Mouse (Mus musculus): ENCODE measurements at regions not wholly inside any gene's neighbourhood (a gene's known extent, or its start where the extent isn't known, plus 50 kb on each side); places are given as distances from the start of the nearest gene placed in this dataset.

DNA sequence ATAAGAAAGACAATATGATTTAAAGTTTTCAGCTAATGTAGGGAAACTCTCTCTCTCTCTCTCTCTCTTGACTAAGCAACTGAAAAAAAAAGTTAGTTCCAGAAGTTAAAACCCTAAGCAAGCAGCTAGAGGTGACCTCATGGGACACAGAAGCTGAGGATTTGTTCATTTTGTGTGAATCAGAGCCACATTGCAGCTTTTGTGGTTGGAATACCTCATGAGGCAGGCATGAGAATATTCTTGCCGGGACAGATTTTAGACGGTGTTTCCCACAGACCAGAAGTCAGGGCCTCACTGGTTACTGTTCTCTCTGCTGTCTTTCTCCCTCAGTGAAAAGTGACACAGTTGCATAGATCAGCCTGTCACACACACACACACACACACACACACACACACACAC lies 107.3 kb downstream of the Dact1 start:
- Histone ChIP-seq H3K27me3 (ENCODE audit: insufficient read depth, low read length) (no peaks in the 10 kb centered on the region), H3K4me3 (replicated peaks; ENCODE audit: low read length) (no peak overlapping the region)
- TF ChIP-seq NANOG (IDR thresholded peaks at IDR 0.05; ENCODE audit: borderline replicate concordance, low read length) (no peak), POU5F1 (IDR thresholded peaks at IDR 0.05; ENCODE audit: borderline replicate concordance, low read length) (no peak), CTCF (conservative IDR thresholded peaks at IDR 0.05; ENCODE audit: low read length) (no peak)

DNA sequence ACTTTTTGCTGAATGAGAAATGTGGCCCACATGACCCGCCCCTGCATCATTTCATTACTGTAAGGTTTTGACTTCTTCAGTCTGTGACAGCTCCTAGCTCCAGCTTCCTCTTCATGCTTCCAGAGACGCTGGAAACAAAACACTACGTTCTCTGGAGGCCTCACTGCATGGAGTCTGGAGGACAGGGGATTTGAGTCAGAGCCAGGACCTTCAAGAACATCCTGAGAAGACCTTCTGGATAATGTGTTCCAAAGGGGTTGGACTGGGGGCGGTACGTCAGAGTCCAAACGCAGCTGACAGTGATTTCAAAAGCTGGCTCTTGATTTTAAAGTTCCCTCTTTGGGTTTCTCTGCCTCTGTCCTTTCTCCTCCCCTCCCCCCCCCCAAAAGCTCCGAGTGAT lies 108.5 kb downstream of the Dact1 start:
- H3K9me3 ChIP-seq (ENCODE audit: low read length) = no peaks in the 10 kb centered on the region
- no peak overlapping the region for H3K4me3 ChIP-seq (replicated peaks; ENCODE audit: low read length)
- H3K4me1 ChIP-seq (replicated peaks; ENCODE audit: low read depth, low read length) = no peaks in the 10 kb centered on the region
- no peaks in the 10 kb centered on the region for H3K27me3 ChIP-seq (ENCODE audit: insufficient read depth, low read length)
- TF ChIP-seq CTCF (conservative IDR thresholded peaks at IDR 0.05; ENCODE audit: low read length) (no peak), NANOG (IDR thresholded peaks at IDR 0.05; ENCODE audit: borderline replicate concordance, low read length) (no peak), POU5F1 (IDR thresholded peaks at IDR 0.05; ENCODE audit: borderline replicate concordance, low read length) (no peak)
- H3K36me3 ChIP-seq (ENCODE audit: insufficient read depth, low read length) = no peaks in the 10 kb centered on the region

More for the DNA sequence above, 107.3 kb downstream of the Dact1 start:
- no peaks in the 10 kb centered on the region for H3K36me3 ChIP-seq (ENCODE audit: insufficient read depth, low read length)
- H3K4me1 ChIP-seq (replicated peaks; ENCODE audit: low read depth, low read length) = no peaks in the 10 kb centered on the region
- H3K9me3 ChIP-seq (ENCODE audit: low read length) = no peaks in the 10 kb centered on the region

DNA sequence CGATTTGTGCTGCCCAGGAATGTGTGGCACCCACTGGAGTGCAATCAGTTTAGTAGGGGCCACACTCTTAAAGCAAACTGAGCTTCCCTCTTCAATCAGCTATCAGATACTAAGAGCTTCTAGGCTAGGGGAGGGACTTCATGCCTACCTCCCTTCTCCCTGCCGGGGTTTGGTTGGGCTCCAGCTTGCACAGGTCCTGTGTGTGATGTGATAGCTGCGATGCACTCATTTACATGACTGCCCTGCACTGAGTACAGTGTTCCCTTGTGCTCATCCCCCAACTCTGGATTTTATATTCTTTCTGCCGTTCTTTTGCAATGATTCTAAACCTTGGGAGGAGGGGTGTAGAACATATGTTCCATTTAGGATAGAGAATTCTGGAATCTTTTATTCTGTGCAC lies 109.5 kb downstream of the Dact1 start:
- Histone ChIP-seq H3K27me3 (ENCODE audit: insufficient read depth, low read length) (no peaks in the 10 kb centered on the region), H3K36me3 (ENCODE audit: insufficient read depth, low read length) (no peaks in the 10 kb centered on the region), H3K4me1 (replicated peaks; ENCODE audit: low read depth, low read length) (no peaks in the 10 kb centered on the region), H3K4me3 (replicated peaks; ENCODE audit: low read length) (no peak overlapping the region), H3K9me3 (ENCODE audit: low read length) (no peaks in the 10 kb centered on the region)
- TF ChIP-seq NANOG (IDR thresholded peaks at IDR 0.05; ENCODE audit: borderline replicate concordance, low read length) (no peak), POU5F1 (IDR thresholded peaks at IDR 0.05; ENCODE audit: borderline replicate concordance, low read length) (no peak), CTCF (conservative IDR thresholded peaks at IDR 0.05; ENCODE audit: low read length) (no peak)

DNA sequence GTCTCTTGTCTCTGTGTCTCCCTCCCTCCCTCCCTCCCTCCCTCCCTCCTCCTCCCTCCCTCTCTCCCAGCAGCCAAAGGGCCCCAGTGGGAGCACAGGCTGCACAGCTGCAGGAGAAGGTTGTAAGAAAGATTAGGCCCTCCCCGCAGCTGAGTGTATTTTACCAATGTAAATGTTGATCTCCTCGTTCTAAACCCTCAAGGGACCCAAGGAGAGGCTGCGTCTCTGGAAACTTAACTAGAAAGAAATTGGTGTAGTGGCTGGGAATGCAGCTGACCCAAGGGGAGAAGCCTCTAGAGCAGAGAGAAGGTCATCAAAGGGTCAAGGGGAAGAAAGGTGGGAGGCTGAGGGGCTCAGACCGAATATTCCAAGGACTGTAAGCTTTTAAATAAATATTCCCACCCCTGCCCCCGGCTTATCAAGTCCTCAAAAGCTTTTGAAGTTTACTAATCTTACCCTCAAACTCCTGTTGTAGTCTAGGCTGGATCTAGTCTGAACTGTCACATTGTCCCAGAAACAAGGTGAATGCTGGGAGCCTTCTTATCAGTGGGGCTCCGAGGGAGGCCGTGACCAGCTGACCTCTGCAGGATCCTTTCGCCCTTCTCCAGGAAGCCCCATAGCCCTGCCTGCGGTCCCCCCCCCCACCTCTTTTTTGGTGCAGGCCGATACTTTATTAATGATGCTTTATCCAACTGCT lies 116.5 kb downstream of the Dact1 start:
- TF ChIP-seq NANOG (IDR thresholded peaks at IDR 0.05; ENCODE audit: borderline replicate concordance, low read length) = no peak
- TF ChIP-seq POU5F1 (IDR thresholded peaks at IDR 0.05; ENCODE audit: borderline replicate concordance, low read length) = no peak
- no peak for TF ChIP-seq CTCF (conservative IDR thresholded peaks at IDR 0.05; ENCODE audit: low read length)
- no peak overlapping the region for H3K4me3 ChIP-seq (replicated peaks; ENCODE audit: low read length)
- H3K9me3 ChIP-seq (ENCODE audit: low read length) = no peaks in the 10 kb centered on the region
- H3K36me3 ChIP-seq (ENCODE audit: insufficient read depth, low read length) = no peaks in the 10 kb centered on the region
- H3K27me3 ChIP-seq (ENCODE audit: insufficient read depth, low read length) = no peaks in the 10 kb centered on the region
- H3K4me1 ChIP-seq (replicated peaks; ENCODE audit: low read depth, low read length) = peaks cover 25% of the 10 kb centered on the region

DNA sequence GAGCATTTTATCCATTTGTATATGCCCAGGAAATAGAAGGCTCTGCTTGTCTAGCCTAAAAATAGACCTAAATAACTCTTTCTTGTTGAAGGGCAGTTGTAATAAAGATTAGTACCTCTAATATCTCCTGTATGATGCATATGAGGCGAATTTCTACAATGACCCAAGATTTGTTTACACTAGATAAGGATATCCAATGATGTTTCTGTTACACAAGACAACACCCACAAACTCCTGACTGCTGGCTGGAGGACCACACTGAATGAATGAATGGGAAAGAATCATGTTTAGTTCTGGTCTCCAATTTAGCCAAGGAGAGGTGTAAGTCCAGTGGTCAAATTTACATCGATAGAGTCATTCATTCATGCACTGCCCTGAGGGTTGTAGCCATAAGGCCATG lies 118.3 kb downstream of the Dact1 start:
- H3K4me1 ChIP-seq (replicated peaks; ENCODE audit: low read depth, low read length) = peaks cover 25% of the 10 kb centered on the region
- H3K27me3 ChIP-seq (ENCODE audit: insufficient read depth, low read length) = no peaks in the 10 kb centered on the region
- H3K36me3 ChIP-seq (ENCODE audit: insufficient read depth, low read length) = no peaks in the 10 kb centered on the region
- TF ChIP-seq CTCF (conservative IDR thresholded peaks at IDR 0.05; ENCODE audit: low read length) = no peak
- H3K9me3 ChIP-seq (ENCODE audit: low read length) = no peaks in the 10 kb centered on the region
- no peak overlapping the region for H3K4me3 ChIP-seq (replicated peaks; ENCODE audit: low read length)

DNA sequence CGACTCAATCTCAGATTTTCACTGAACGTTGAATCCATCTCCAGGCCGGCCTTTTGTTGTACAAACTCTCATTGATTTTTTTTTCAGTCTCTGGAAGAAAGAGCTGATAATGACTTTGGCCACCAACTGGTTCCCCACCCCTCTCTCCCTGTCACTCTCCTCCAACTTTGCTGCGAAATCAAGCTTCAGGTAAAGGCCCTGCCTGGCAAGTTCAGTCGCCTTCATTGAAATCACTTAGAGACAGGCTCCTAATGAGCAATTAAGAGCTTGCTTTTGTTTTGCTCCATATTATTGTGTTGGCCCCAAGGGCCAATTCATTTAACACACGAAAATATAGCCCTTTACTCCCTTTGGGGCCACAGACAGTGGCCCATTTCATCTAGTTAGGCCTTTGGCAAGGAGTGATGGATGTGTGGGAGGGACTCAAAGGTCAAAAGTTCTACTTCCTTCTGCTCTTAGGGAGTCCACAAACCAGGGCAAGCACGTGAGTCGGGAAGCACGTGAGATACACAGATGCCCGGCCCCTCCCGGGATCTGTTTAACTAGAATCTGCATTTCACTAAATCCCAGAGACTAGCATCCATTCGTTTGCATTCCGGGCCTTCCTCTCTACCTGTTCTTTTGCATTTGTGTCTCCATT lies 120.0 kb downstream of the Dact1 start:
- H3K4me3 ChIP-seq (replicated peaks; ENCODE audit: low read length) = peak overlapping the region; percentile 8; the same call in 1 of the 2 replicates
- no peaks in the 10 kb centered on the region for H3K36me3 ChIP-seq (ENCODE audit: insufficient read depth, low read length)
- H3K4me1 ChIP-seq (replicated peaks; ENCODE audit: low read depth, low read length) = peaks cover 32% of the 10 kb centered on the region
- TF ChIP-seq NANOG (IDR thresholded peaks at IDR 0.05; ENCODE audit: borderline replicate concordance, low read length) (no peak), CTCF (conservative IDR thresholded peaks at IDR 0.05; ENCODE audit: low read length) (no peak), POU5F1 (IDR thresholded peaks at IDR 0.05; ENCODE audit: borderline replicate concordance, low read length) (no peak)
- H3K9me3 ChIP-seq (ENCODE audit: low read length) = no peaks in the 10 kb centered on the region
- H3K27me3 ChIP-seq (ENCODE audit: insufficient read depth, low read length) = no peaks in the 10 kb centered on the region

DNA sequence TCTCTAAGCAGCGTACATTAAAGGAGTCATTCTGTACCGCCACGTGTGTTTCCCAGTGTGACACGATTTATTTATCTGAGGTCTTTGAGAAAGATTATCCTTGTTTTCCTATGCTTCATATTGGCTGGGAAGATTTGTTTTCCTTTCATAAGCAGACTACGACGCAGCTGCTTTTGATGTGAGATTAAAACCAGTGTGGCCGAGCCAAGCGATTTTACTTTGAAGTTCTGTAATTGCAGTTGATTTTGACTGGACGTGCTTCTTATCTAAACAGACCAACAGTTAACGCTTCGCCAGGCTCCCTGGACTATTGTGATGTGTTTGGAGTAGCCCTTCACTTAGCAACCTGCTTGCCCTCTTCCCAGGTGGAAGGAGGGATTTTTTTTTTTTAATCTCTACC lies 120.6 kb downstream of the Dact1 start:
- Histone ChIP-seq H3K9me3 (ENCODE audit: low read length) (no peaks in the 10 kb centered on the region), H3K4me1 (replicated peaks; ENCODE audit: low read depth, low read length) (peaks cover 32% of the 10 kb centered on the region), H3K36me3 (ENCODE audit: insufficient read depth, low read length) (no peaks in the 10 kb centered on the region), H3K27me3 (ENCODE audit: insufficient read depth, low read length) (no peaks in the 10 kb centered on the region), H3K4me3 (replicated peaks; ENCODE audit: low read length) (no peak overlapping the region)
- no peak for TF ChIP-seq CTCF (conservative IDR thresholded peaks at IDR 0.05; ENCODE audit: low read length)

DNA sequence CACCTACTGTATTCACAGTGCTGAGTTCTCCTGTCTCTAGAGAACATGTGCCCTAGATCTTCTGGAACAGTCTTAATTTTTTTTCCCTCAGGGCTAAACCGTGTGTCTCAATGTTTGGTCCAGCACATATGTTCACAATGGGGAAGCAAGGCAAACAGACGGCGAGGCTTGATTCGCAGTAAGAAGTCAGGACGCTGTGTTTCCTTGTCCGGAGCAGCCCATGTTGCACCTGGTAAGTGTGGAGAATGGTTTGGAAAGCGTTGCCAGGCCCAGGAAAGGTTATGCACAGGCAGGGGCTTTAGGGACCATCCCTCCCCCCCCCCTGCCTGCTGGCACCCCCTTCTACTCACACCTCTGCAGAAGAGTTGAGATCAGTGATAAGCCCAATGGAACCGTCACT lies 121.4 kb downstream of the Dact1 start:
- Histone ChIP-seq H3K4me3 (replicated peaks; ENCODE audit: low read length) (no peak overlapping the region), H3K36me3 (ENCODE audit: insufficient read depth, low read length) (no peaks in the 10 kb centered on the region), H3K9me3 (ENCODE audit: low read length) (no peaks in the 10 kb centered on the region), H3K4me1 (replicated peaks; ENCODE audit: low read depth, low read length) (peaks cover 26% of the 10 kb centered on the region), H3K27me3 (ENCODE audit: insufficient read depth, low read length) (no peaks in the 10 kb centered on the region)
- no peak for TF ChIP-seq CTCF (conservative IDR thresholded peaks at IDR 0.05; ENCODE audit: low read length)
- TF ChIP-seq POU5F1 (IDR thresholded peaks at IDR 0.05; ENCODE audit: borderline replicate concordance, low read length) = no peak
- TF ChIP-seq NANOG (IDR thresholded peaks at IDR 0.05; ENCODE audit: borderline replicate concordance, low read length) = no peak
